Mouse (Mus musculus) midbrain, embryonic 14.5 days (tissue): Measurements from ENCODE around the gene Kcnab3. TPM values are rescaled to one million over a fixed set of nuclear protein-coding genes. Genes with fewer than 3 reads are reported as not detected.

ENCODE experiments used
- ATAC-seq: fragments of 200-750 bp; cut with Nextera tagmentation; 2 replicates; pipeline ENCODE4 v1.8.0; 2017; ENCODE audit warnings: moderate number of reproducible peaks, moderate library complexity; ENCODE audit not compliant: low FRiP score, low TSS enrichment
- DNase-seq: peaks from one replicate; pipeline ENCODE4 v3.0.0-alpha.2; 2015
- H3K27ac ChIP-seq: fragments of 300-500 bp; sonication (generic); replicated peaks from 2 replicates; pipeline ENCODE4 v1.5.1; 2014; ENCODE audit warnings: mild to moderate bottlenecking, low read depth, low read length, moderate library complexity
- H3K27me3 ChIP-seq: fragments of 300-500 bp; sonication (generic); 2 replicates; pipeline ENCODE4 v1.6.1; 2014; ENCODE audit warnings: low read length, control low read depth, mixed read lengths; ENCODE audit not compliant: control insufficient read depth, insufficient read depth
- H3K36me3 ChIP-seq: fragments of 300-500 bp; sonication (generic); 2 replicates; pipeline ENCODE4 v1.6.1; 2014; ENCODE audit warnings: low read length, control low read depth; ENCODE audit not compliant: control insufficient read depth, insufficient read depth
- H3K4me1 ChIP-seq: fragments of 300-500 bp; sonication (generic); 2 replicates; pipeline ENCODE4 v1.6.1; 2014; ENCODE audit warnings: mild to moderate bottlenecking, antibody characterized with exemption, low read length, control low read depth; ENCODE audit not compliant: control insufficient read depth, insufficient read depth
- H3K4me2 ChIP-seq: fragments of 300-500 bp; sonication (generic); 2 replicates; pipeline ENCODE4 v1.6.1; 2014; ENCODE audit warnings: mild to moderate bottlenecking, low read length, moderate library complexity
- H3K4me3 ChIP-seq: fragments of 300-500 bp; sonication (generic); replicated peaks from 2 replicates; pipeline ENCODE4 v1.5.1; 2014; ENCODE audit warnings: low read depth, low read length
- H3K9ac ChIP-seq: fragments of 300-500 bp; sonication (generic); replicated peaks from 2 replicates; pipeline ENCODE4 v1.6.1; 2014; ENCODE audit warnings: mild to moderate bottlenecking, low read length, moderate library complexity
- H3K9me3 ChIP-seq: fragments of 300-500 bp; sonication (generic); 2 replicates; pipeline ENCODE4 v1.6.1; 2016; ENCODE audit warnings: low read length, control low read depth, mixed read lengths; ENCODE audit not compliant: control insufficient read depth
- WGBS: fragments of 180-500 bp; shearing (Covaris S2); extraction: QIAGEN DNeasy Blood & Tissue Kit; methylation state at CpG from one replicate; pipeline ENCODE4 v1.1.7; 2014; 5-methylcytosine and 5-hydroxymethylcytosine counted together
- polyA plus RNA-seq: library from polyadenylated mRNA; unstranded; fragments of >200 nt; fragmentation: Nextera tagmentation; extraction: Ambion mirVana; gene quantifications from 2 replicates; pipeline ENCODE4 v1.2.1, GENCODE M21; 2014

Kcnab3 gene
- polyA plus RNA-seq, 1 experiment from 2014 or later: 4.3 TPM

DNA sequence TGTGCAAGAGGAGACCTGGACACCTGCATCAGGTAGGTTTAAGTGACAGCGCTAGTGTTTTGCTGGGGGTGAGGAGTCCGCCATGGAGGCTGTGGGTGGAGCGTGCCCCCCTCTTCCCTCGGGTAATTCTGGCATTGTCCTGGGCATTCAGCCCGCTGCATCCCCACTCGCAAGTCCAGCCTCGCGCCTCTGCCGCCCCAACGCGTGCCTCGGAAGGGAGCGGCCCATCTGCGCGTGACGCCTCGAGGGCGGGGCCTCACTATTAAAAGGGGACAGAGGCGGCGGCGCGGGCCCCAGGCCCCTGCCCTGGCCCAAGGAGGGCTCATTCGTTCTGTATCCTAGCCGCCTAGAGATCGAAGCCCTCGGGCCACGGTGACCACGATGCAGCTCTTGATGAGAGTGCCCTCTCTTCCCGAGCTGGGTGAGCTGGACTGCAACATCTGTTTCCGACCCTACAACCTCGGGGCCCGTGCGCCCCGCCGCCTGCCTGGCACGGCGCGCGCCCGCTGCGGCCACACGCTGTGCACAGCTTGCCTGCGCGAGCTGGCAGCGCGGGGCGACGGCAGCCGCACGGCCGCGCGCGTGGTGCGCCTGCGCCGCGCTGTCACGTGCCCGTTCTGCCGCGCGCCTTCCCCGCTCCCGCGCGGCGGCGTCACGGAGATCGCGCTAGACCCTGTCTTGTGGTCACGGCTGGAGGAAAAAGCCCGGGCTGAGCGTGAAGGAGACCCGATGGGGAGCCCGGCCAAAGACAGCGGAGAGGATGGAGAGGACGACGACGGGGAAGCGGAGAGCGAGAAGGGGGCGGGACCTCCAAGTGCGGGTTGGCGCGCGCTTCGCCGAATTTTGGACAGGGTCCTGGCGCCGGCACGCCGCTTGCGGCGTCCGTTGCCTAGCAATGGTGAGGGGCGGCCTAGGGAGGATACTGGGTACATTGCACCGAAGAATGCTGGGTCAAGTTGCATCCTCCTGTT lies 14.4 kb downstream of the Kcnab3 start, which contains the start of gene Rnf227:
Gene Rnf227 (plus strand): TSS at position 301 of the 971 bp plus-strand sequence.
- peak; percentile 96 for DNase-seq
- 1% methylated on average over 96 of the region's 99 CpGs for WGBS
- Histone ChIP-seq H3K9me3 (no peaks in the 10 kb centered on the region), H3K4me3 (peak within 1 kb of the TSS; percentile 61), H3K4me2 (peak within 1 kb of the TSS; percentile 93), H3K36me3 (peaks cover 33% of the 10 kb centered on the region), H3K27ac (peak within 1 kb of the TSS; percentile 94), H3K4me1 (peaks cover 20% of the 10 kb centered on the region), H3K9ac (peak within 1 kb of the TSS; percentile 74), H3K27me3 (no peaks in the 10 kb centered on the region)
- peak; percentile 92 for ATAC-seq

GRCm38 (mm10) chr11:69346441-69346840 lies 20.4 kb downstream of the Kcnab3 start:
- 91% methylated on average over 24 of the region's 26 CpGs for WGBS
- no peak for ATAC-seq
- peaks cover 7% of the 10 kb centered on the region for H3K4me1 ChIP-seq

GRCm38 (mm10) chr11:69356544-69356943 lies 30.5 kb downstream of the Kcnab3 start:
- 94% methylated on average over 5 of the region's 5 CpGs for WGBS
- Histone ChIP-seq H3K27ac (no peak overlapping the region), H3K36me3 (peaks cover 99% of the 10 kb centered on the region), H3K4me2 (no peak overlapping the region), H3K9ac (no peak overlapping the region), H3K27me3 (no peaks in the 10 kb centered on the region), H3K4me1 (no peaks in the 10 kb centered on the region), H3K9me3 (no peaks in the 10 kb centered on the region), H3K4me3 (no peak overlapping the region)
- DNase-seq: no peak
- ATAC-seq: no peak

More at GRCm38 (mm10) chr11:69346441-69346840, 20.4 kb downstream of the Kcnab3 start:
- no peak overlapping the region for H3K9ac ChIP-seq
- no peaks in the 10 kb centered on the region for H3K9me3 ChIP-seq
- no peak for DNase-seq
- H3K4me2 ChIP-seq: no peak overlapping the region
- H3K36me3 ChIP-seq: peaks cover 93% of the 10 kb centered on the region
- H3K4me3 ChIP-seq: no peak overlapping the region
- H3K27me3 ChIP-seq: no peaks in the 10 kb centered on the region
- no peak overlapping the region for H3K27ac ChIP-seq

- DNase-seq (no peak), ATAC-seq (no peak)
- Histone ChIP-seq H3K9me3 (no peaks in the 10 kb centered on the region), H3K4me1 (no peaks in the 10 kb centered on the region), H3K4me2 (no peak overlapping the region), H3K36me3 (peaks cover 99% of the 10 kb centered on the region), H3K9ac (no peak overlapping the region), H3K4me3 (no peak overlapping the region), H3K27me3 (no peaks in the 10 kb centered on the region), H3K27ac (no peak overlapping the region)
- WGBS: 95% methylated on average over 12 of the region's 12 CpGs
These were observed 31.6 kb downstream of the Kcnab3 start for GRCm38 (mm10) chr11:69357690-69358089.

DNA sequence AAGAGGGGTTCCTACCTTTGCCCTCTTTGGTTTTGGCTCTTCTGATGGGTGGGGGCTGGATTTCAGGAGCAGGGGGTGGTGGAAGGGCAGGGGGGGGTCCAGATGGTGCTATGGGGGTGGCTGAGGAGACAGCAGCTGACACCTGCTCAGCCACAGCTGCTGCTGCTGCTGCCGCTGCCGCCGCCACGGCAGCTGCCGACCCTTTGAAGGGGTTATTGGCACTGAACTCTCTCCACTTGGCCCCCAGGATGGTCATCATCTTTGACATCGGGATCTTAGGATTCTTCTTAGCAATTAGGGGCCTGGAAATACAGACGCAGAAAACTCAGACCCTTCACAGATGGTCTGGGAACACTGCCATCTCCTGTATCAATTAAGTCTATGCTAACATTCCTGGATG lies 36.0 kb downstream of the Kcnab3 start:
- Histone ChIP-seq H3K9ac (no peak overlapping the region), H3K4me1 (peaks cover 23% of the 10 kb centered on the region), H3K27ac (no peak overlapping the region), H3K4me3 (no peak overlapping the region), H3K36me3 (peaks cover 73% of the 10 kb centered on the region), H3K9me3 (no peaks in the 10 kb centered on the region), H3K4me2 (no peak overlapping the region), H3K27me3 (no peaks in the 10 kb centered on the region)
- 73% methylated on average over 7 of the region's 7 CpGs for WGBS
- ATAC-seq (no peak), DNase-seq (no peak)

- Histone ChIP-seq H3K36me3 (peaks cover 69% of the 10 kb centered on the region), H3K4me2 (no peak overlapping the region), H3K4me1 (peaks cover 23% of the 10 kb centered on the region), H3K4me3 (no peak overlapping the region), H3K27ac (no peak overlapping the region), H3K27me3 (no peaks in the 10 kb centered on the region), H3K9me3 (no peaks in the 10 kb centered on the region), H3K9ac (no peak overlapping the region)
- WGBS: 94% methylated on average over 2 of the region's 2 CpGs
- ATAC-seq (no peak), DNase-seq (no peak)
These were observed 36.4 kb downstream of the Kcnab3 start for GRCm38 (mm10) chr11:69362479-69362878.

GRCm38 (mm10) chr11:69364376-69364775 lies 38.3 kb downstream of the Kcnab3 start:
- no peak for DNase-seq
- Histone ChIP-seq H3K4me1 (peaks cover 27% of the 10 kb centered on the region), H3K27me3 (no peaks in the 10 kb centered on the region), H3K4me3 (no peak overlapping the region), H3K27ac (peak overlapping the region; percentile 100; the same call in 1 of the 2 replicates), H3K4me2 (peak overlapping the region; percentile 96), H3K9ac (peak overlapping the region; percentile 100; the same call in 1 of the 2 replicates), H3K36me3 (peaks cover 50% of the 10 kb centered on the region), H3K9me3 (no peaks in the 10 kb centered on the region)
- WGBS: 54% methylated on average over 8 of the region's 8 CpGs
- no peak for ATAC-seq

DNA sequence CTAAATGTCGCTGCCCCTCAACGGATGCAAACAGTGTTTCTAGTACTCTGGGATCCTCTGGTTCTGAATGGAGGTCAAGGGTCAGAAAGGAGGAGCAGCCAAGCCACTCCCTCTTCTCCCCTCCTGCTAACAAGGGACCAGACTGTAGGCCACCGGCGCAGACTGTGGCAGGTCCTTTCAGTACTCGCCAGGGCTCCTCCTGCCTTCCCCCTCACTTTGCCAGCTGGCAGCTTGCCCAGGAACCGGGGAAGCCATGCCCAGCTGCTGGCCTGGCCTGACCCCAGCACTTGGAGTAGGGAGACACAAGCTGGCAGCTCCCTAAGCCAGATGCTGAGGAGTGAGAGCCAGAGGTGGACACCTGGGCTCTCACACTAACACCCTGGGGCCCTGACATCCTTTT lies 38.9 kb downstream of the Kcnab3 start:
- H3K4me1 ChIP-seq: peaks cover 29% of the 10 kb centered on the region
- WGBS: 3% methylated on average over 6 of the region's 6 CpGs
- no peaks in the 10 kb centered on the region for H3K9me3 ChIP-seq
- no peaks in the 10 kb centered on the region for H3K27me3 ChIP-seq
- peaks cover 44% of the 10 kb centered on the region for H3K36me3 ChIP-seq
- DNase-seq: peak; percentile 89
- peak overlapping the region; percentile 100; the same call in 1 of the 2 replicates for H3K9ac ChIP-seq
- peak overlapping the region; percentile 100 for H3K27ac ChIP-seq
- peak; percentile 59; the same call in 1 of the 2 replicates for ATAC-seq
- peak overlapping the region; percentile 99; the same call in 1 of the 2 replicates for H3K4me3 ChIP-seq
- H3K4me2 ChIP-seq: peak overlapping the region; percentile 96
